Mouse (Mus musculus) liver, embryonic 14.5 days (tissue): ENCODE measurements at regions not wholly inside any gene's neighbourhood (a gene's known extent, or its start where the extent isn't known, plus 50 kb on each side); places are given as distances from the start of the nearest gene placed in this dataset.

ENCODE experiments used
- ATAC-seq: fragments of 200-750 bp; cut with Nextera tagmentation; 2 replicates; pipeline ENCODE4 v1.8.0; 2017; ENCODE audit warnings: moderate number of reproducible peaks, mild to moderate bottlenecking, moderate library complexity; ENCODE audit not compliant: insufficient read depth
- DNase-seq, 3 experiments: peaks; one replicate each; pipeline ENCODE4 v3.0.0-alpha.2; 2012 to 2013; ENCODE audit warnings: low read depth in 3 of 3, low spot score in 3 of 3
- H3K27ac ChIP-seq: fragments of 300-500 bp; sonication (generic); 2 replicates; pipeline ENCODE4 v1.5.1; 2014; ENCODE audit warnings: moderate library complexity, mild to moderate bottlenecking, control low read depth, inconsistent platforms
- H3K27me3 ChIP-seq: fragments of 300-500 bp; sonication (generic); 2 replicates; pipeline ENCODE4 v1.6.1; 2014; ENCODE audit warnings: mild to moderate bottlenecking, low read length, moderate library complexity; ENCODE audit not compliant: control insufficient read depth, insufficient read depth
- H3K36me3 ChIP-seq: fragments of 300-500 bp; sonication (generic); replicated peaks from 2 replicates; pipeline ENCODE4 v1.6.1; 2014; ENCODE audit warnings: low read depth; ENCODE audit not compliant: control insufficient read depth, insufficient read depth
- H3K4me1 ChIP-seq, 2 experiments: fragments of 200-500 bp in 1 of 2; fragments of 300-500 bp in 1 of 2; sonication (generic) in 1 of 2; replicated peaks; 2 replicates each; pipeline ENCODE4 v1.6.1; 2012 to 2014; ENCODE audit warnings: antibody characterized with exemption in 1 of 2, inconsistent platforms in 1 of 2, low read length in 1 of 2; ENCODE audit not compliant: control insufficient read depth in 2 of 2, insufficient read depth in 2 of 2
- H3K4me2 ChIP-seq: fragments of 300-500 bp; sonication (generic); 2 replicates; pipeline ENCODE4 v1.6.1; 2014; ENCODE audit warnings: low read depth, mild to moderate bottlenecking, control low read depth, moderate library complexity
- H3K4me3 ChIP-seq, 2 experiments: fragments of 200-500 bp in 1 of 2; fragments of 300-500 bp in 1 of 2; sonication (generic) in 1 of 2; 2 replicates each; pipeline ENCODE4 v1.5.1; 2012 to 2014; ENCODE audit warnings: low read depth in 2 of 2, low read length in 2 of 2, mild to moderate bottlenecking in 2 of 2, control low read depth in 1 of 2, inconsistent platforms in 1 of 2, moderate library complexity in 1 of 2; ENCODE audit not compliant: insufficient read depth in 1 of 2
- H3K9ac ChIP-seq: fragments of 300-500 bp; sonication (generic); replicated peaks from 2 replicates; pipeline ENCODE4 v1.6.1; 2014; ENCODE audit warnings: mild to moderate bottlenecking, control low read depth, moderate library complexity
- H3K9me3 ChIP-seq: fragments of 300-500 bp; sonication (generic); 2 replicates; pipeline ENCODE4 v1.6.1; 2016; ENCODE audit warnings: low read length, mixed read lengths; ENCODE audit not compliant: control insufficient read depth
- CTCF ChIP-seq: IDR thresholded peaks from 2 replicates; pipeline ENCODE4 v1.5.1; 2016; ENCODE audit warnings: antibody characterized with exemption, low read depth, control low read depth
- EP300 ChIP-seq: IDR thresholded peaks from 2 replicates; pipeline ENCODE4 v1.6.1; 2016; ENCODE audit warnings: antibody characterized with exemption, low read depth
- WGBS: fragments of 180-500 bp; shearing (Covaris S2); extraction: QIAGEN DNeasy Blood & Tissue Kit; methylation state at CpG from one replicate; pipeline ENCODE4 v1.1.7; 2014; ENCODE audit not compliant: insufficient replicate concordance; 5-methylcytosine and 5-hydroxymethylcytosine counted together

- no peaks in the 10 kb centered on the region for H3K9me3 ChIP-seq
- H3K36me3 ChIP-seq: no peaks in the 10 kb centered on the region
- 68% methylated on average over 21 of the region's 21 CpGs for WGBS
- ATAC-seq: no peak
- no peaks in the 10 kb centered on the region for H3K27me3 ChIP-seq
- no peak overlapping the region for H3K27ac ChIP-seq
- no peak for DNase-seq
- no peaks in the 10 kb centered on the region for H3K4me1 ChIP-seq
- no peak overlapping the region for H3K9ac ChIP-seq
- no peak overlapping the region for H3K4me2 ChIP-seq
- TF ChIP-seq CTCF (no peak), EP300 (no peak)
- no peak overlapping the region for H3K4me3 ChIP-seq
These were observed 237.1 kb downstream of the Tshz3 start for GRCm38 (mm10) chr7:36934792-36935555.

DNA sequence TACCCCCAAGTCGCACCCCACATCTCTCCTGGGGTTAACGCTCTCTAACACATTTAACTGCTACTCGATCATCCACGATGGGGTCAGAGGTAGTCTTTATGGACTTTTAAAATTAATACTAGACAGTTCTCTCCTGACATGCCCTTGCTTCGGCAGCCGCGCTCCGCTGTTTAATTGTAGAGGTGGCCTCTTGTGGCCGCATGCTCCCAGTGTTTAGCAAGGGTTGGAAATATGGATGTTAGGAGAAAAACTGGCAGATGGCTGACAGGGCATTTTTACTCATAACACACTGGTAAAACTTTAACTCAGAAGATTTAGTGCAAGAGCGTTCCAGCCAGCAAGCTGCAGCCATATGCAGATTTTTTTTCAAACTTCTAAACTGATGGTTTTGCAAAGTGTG is 242.7 kb downstream of the Tshz3 start:
- no peak for ATAC-seq
- WGBS: 82% methylated on average over 10 of the region's 10 CpGs
- H3K4me3 ChIP-seq: no peak overlapping the region
- no peaks in the 10 kb centered on the region for H3K27me3 ChIP-seq
- H3K9me3 ChIP-seq: no peaks in the 10 kb centered on the region
- H3K4me2 ChIP-seq: no peak overlapping the region
- no peaks in the 10 kb centered on the region for H3K4me1 ChIP-seq
- no peaks in the 10 kb centered on the region for H3K36me3 ChIP-seq
- DNase-seq: no peak
- TF ChIP-seq CTCF: no peak
- TF ChIP-seq EP300: no peak
- no peak overlapping the region for H3K9ac ChIP-seq
- no peak overlapping the region for H3K27ac ChIP-seq

DNA sequence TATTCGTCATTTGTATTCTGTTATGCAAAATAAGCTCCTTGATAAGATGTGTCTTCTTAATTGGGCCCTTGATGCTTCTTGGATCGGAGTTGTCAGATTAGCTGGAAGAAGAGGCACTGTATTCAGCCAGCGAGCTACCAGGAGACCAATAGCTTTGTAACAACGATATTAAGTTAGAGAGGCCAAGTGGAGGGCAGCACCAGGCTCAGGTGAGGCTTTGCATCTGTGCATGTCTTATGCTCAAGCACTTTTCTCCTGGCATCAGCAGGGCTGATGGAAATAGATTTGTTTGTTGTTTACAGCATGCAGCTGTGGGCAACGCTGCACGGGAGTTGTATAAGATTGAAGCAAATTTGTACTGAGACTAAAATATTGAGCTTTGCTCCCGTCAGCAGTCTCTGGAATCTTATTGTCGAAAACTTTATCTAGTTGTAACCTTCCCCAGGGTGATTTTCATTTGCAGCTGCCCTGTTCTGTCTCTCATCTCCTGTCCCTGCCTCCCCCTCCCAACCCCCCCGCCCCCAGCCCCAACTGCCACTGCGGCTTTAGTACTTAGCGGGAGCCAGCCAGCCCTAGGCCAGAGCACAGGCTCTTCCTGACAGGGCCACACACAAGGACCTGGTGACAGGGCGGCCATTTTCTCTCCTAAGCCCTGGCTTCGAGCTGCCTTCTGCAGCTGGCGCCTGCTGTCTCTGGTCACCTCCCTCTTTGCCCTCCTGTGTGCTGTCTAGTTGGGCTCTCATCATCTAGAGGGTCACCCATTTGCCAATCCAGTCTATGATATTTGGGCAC is 247.3 kb downstream of the Tshz3 start:
- H3K27ac ChIP-seq: no peak overlapping the region
- H3K9me3 ChIP-seq: no peaks in the 10 kb centered on the region
- H3K27me3 ChIP-seq: no peaks in the 10 kb centered on the region
- no peak for TF ChIP-seq CTCF
- no peak for TF ChIP-seq EP300
- ATAC-seq: no peak
- WGBS: 66% methylated on average over 14 of the region's 14 CpGs
- no peak overlapping the region for H3K9ac ChIP-seq
- no peak overlapping the region for H3K4me3 ChIP-seq
- H3K4me2 ChIP-seq: no peak overlapping the region
- no peaks in the 10 kb centered on the region for H3K4me1 ChIP-seq
- no peaks in the 10 kb centered on the region for H3K36me3 ChIP-seq
- no peak for DNase-seq

GRCm38 (mm10) chr7:36949511-36949910 is 251.6 kb downstream of the Tshz3 start:
- H3K4me2 ChIP-seq: no peak overlapping the region

GRCm38 (mm10) chr7:36955376-36955775 is 257.5 kb downstream of the Tshz3 start:
- H3K4me3 ChIP-seq: no peak overlapping the region
- no peak overlapping the region for H3K4me2 ChIP-seq
- H3K4me1 ChIP-seq: no peaks in the 10 kb centered on the region
- H3K36me3 ChIP-seq: no peaks in the 10 kb centered on the region
- H3K27me3 ChIP-seq: no peaks in the 10 kb centered on the region
- H3K9me3 ChIP-seq: no peaks in the 10 kb centered on the region
- 35% methylated on average over 3 of the region's 3 CpGs for WGBS
- TF ChIP-seq CTCF: no peak
- TF ChIP-seq EP300: no peak
- H3K27ac ChIP-seq: no peak overlapping the region
- no peak overlapping the region for H3K9ac ChIP-seq
- ATAC-seq: no peak
- DNase-seq: no peak

More at GRCm38 (mm10) chr7:36949511-36949910, 251.6 kb downstream of the Tshz3 start:
- Histone ChIP-seq H3K9me3 (no peaks in the 10 kb centered on the region), H3K27ac (no peak overlapping the region), H3K27me3 (no peaks in the 10 kb centered on the region), H3K4me3 (no peak overlapping the region), H3K36me3 (no peaks in the 10 kb centered on the region), H3K4me1 (no peaks in the 10 kb centered on the region), H3K9ac (no peak overlapping the region)
- TF ChIP-seq CTCF (no peak), EP300 (no peak)
- no peak for ATAC-seq
- no peak for DNase-seq
- WGBS: 57% methylated on average over 10 of the region's 10 CpGs
